Mouse (Mus musculus) testis, adult 2 months (tissue): ENCODE measurements around the gene Cacna1c.

Source experiments
- CTCF ChIP-seq: fragments of 200-500 bp; IDR thresholded peaks from 2 replicates; pipeline ENCODE4 v1.5.1; 2012; ENCODE audit warnings: low read depth, mild to moderate bottlenecking, inconsistent platforms, low read length, moderate library complexity; ENCODE audit not compliant: control insufficient read depth, insufficient read depth, insufficient replicate concordance
- POLR2A ChIP-seq: fragments of 200-500 bp; IDR thresholded peaks from 2 replicates; pipeline ENCODE4 v1.6.1; 2012; ENCODE audit warnings: low read depth, mild to moderate bottlenecking, inconsistent platforms, low read length, moderate library complexity; ENCODE audit not compliant: control insufficient read depth

- TF ChIP-seq POLR2A (no peak), CTCF (no peak)
Observed at GRCm38 (mm10) chr6:119042803-119043202, 153.4 kb downstream of the Cacna1c start.
